Mouse (Mus musculus): Measurements from ENCODE around the gene Tmem52.
"Not testable (repeated sequence)": the region's sequence is repeated elsewhere in the genome, so short reads cannot be mapped to it uniquely, and the experiment has no call there.

Gene Tmem52

DNA sequence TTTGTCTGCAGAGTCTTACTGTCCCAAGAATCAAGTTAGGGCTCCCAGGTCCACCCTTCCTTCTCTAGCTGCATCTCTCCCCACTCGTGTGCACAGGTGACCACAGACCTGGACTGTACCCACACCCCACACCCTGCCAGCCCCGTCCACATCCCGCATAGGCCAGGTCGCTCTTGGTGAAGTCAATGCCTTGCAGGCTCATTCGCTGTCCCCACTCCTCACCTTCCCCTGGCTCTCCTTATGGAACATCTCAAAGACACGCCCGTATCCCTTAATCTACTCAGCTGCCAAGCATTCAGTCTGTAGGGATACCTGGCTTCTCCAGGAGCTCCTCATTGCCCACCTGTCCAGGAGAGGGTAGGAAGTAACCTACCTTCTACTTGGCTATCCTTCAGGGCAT lies 2.5 kb downstream of the Tmem52 start:
- intact Hi-C loops (cut with DNase I) = no loop called here

DNA sequence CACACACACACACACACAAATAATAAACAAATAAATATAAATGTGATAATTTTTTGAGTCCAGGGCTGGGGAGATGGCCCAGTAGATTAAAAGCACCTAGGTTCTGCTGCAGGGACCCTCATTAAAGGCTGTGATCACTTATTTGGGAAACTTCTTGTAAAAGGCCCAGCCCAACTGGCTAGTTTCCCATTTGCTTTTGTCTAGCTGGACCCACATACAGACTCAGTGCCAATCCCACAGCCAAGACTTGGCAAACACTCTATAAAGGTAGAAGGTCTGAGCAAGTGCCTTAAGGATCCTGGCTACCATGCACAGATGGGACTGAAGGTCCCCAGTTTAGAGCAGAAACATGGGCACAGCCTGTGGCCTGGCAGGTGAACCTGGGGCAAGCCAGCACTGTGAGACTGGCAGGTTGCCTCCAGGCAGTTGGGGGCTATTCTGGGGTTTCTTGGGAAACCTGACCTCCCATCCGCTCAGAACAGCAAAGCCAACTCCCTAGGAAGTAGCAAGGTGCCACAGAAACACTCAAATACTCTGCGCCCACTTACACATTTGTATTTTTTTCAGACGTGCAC lies 3.9 kb downstream of the Tmem52 start:
- intact Hi-C loops (cut with DNase I) = no loop called here

DNA sequence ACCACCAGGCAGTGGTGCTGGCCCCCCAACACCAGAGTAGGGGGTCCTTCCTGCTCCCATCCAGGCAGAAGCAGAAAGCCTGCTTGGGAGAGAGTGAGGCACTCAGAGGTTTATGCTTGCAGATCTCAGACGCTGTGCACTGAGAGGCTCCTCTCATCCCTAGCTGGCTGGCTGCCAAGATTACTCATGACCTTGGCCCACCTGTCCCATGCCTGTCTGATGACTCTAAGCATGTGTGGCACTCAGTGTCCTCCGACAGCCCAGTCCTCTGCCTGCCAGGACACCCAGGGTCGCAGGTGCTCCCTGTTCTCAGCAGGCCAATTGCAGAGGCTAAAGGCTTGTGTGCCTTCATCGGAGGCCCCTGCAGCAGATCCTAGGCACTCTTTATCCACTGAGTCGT lies 4.4 kb downstream of the Tmem52 start:
- intact Hi-C loops (cut with DNase I) = no loop called here

DNA sequence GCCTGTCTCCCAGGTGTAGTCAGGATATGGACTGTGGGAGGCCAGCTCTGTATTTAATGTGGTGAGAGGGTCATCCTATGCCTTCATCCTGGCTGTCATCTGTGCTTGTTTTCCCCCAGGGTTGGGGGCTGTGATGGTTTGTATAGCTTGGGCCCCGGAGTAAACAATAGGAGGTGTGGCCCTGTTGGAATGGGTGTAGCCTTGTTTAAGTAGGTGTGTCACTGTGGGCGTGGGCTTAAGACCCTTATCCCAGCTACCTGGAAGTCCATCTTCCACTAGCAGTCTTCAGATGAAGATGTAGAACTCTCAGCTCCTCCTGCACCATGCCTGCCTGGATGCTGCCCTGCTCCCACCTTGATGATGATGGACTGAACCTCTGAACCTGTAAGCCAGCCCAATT lies 4.9 kb downstream of the Tmem52 start:
- intact Hi-C loops (cut with DNase I) = not testable (repeated sequence)

- intact Hi-C loops (cut with DNase I) = loop anchor here (2.0 to 10.0 kb wide), 2 partner anchors 87 to 213 kb away; partner anchors contain the start of gene Fndc10
These were observed 12.6 kb downstream of the Tmem52 start for GRCm38 (mm10) chr4:155481381-155482124.

- intact Hi-C loops (cut with DNase I) = loop anchor here (10.0 kb wide), 1 partner anchor 213 kb away; the partner anchor contains the start of gene Fndc10
These were observed 13.2 kb downstream of the Tmem52 start for GRCm38 (mm10) chr4:155482125-155482480.

DNA sequence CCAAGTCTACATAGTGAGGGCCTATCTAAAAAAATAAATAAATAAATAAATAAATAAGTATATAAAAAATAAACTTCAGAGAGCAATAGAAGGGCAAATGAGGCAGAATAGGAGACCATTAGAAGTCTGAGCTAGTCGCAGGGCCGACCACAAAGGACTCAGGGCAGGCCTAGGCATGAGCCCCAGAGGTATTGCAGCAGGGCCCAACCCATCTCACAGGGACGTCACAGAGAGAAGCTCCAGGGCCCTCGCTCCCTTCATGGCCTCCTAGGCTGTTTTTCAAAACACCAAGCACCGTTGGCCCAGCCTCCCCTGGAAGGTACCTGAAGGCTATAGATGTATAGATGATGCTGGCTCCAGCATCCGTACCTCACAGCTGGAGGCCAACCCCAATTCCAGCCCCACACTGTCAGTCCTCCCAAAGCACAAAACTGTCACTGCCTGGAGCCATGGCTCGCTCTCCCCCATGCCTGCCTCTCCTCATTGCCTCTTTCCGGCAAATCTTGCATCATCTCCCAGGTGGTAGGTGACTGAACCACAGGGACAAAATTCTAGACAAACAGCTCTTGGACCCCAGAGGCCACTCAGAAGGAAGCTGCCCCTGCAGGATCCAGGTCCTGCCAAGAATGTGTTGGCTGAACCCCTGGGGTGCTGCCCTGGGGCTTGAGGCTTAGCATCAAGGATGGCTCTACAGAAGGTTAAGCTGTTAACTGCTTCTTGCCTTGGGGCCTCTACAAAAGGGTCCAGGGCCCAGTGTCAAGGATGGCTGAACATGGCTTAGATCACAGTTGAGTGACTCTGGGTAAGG lies 14.0 kb downstream of the Tmem52 start:
- intact Hi-C loops (cut with DNase I) = loop anchor here (10.0 kb wide), 1 partner anchor 212 kb away; the partner anchor contains the start of gene Fndc10

GRCm38 (mm10) chr4:155485521-155485920 lies 16.6 kb downstream of the Tmem52 start:
- intact Hi-C loops (cut with DNase I) = loop anchor here (10.0 kb wide), 1 partner anchor 209 kb away; the partner anchor contains the start of gene Fndc10

DNA sequence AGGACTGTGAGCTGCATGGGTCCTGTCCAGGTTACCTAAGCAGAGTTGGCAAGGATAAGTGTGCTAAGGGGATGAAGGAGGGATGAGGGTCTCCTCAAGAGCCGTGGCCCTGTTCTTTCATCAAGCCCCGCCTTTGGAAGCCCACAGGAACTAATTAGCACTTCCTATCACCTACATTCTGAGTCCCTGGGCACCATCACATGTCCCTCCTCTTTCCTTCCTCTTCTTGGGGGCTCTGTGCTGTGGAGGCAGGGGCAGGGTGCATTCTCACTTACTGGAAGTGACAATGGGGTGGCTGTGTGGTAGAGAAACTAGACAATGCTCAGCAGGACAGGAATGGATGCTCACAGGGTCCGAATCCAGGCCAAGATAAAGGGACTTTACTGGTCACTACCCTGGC lies 18.8 kb downstream of the Tmem52 start:
- intact Hi-C loops (cut with DNase I) = loop anchor here (10.0 kb wide), 1 partner anchor 207 kb away; the partner anchor contains the start of gene Fndc10

DNA sequence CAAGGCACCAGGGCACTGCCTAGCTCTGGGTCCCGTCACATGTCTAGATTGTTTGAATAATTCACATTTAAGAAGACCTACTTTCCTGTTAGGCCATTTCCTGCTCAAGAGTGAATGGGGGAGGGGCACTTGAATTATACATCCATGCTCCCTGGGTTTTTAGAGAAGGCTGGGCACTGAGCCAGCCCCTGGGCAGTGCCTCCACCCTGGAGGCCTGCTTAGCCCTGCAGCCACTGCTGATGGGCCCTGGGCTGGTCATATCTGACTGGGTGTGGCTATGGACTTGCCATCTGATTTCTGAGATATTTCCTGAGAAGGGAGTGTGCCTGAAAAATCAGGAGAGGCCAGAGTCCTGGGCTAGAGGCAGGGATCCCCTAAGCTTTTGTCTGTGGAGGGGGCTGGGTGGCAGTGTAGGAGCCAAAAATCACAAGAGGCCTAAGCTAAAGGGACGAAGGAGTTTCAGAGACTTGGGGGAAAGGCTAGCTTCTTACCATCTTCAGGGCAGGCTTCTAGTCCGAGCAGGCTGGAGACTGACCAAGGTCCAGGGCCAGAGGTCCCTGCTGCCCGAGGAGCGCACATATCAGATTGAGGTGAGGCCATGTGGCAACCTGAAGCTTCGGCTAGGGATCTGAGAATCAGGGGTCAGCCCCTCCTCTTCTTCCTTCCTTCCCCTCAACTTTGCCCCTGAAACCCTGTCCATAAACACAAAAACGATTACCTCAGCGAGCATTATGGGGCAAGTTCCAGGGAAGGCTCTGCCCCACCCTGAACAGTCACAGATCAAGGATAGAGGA lies 19.5 kb downstream of the Tmem52 start:
- intact Hi-C loops (cut with DNase I) = loop anchor here (10.0 kb wide), 1 partner anchor 206 kb away; the partner anchor contains the start of gene Fndc10

- intact Hi-C loops (cut with DNase I) = loop anchor here (10.0 kb wide), 1 partner anchor 205 kb away; the partner anchor contains the start of gene Fndc10
These were observed 20.4 kb downstream of the Tmem52 start for GRCm38 (mm10) chr4:155489101-155489970.

DNA sequence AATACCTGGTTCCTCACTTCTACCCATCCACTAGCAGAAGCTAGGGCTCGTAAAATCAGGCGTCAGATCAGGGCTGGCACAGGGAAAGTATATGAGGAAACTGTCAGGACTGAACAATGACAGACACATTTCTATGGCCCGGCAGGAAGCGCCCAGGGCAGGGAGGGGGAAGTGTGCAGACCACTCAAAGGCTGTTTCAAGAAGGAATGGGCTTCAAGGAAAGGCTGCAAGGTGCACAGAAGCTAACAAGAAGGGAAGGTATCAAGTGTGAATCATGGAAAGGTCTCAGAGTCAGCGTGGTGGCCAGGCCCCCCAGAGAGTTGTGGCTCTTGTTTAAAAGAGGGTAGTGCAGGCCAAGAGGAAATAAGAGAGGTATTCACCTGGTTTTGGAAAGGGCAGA lies 21.5 kb downstream of the Tmem52 start:
- intact Hi-C loops (cut with DNase I) = no loop called here

DNA sequence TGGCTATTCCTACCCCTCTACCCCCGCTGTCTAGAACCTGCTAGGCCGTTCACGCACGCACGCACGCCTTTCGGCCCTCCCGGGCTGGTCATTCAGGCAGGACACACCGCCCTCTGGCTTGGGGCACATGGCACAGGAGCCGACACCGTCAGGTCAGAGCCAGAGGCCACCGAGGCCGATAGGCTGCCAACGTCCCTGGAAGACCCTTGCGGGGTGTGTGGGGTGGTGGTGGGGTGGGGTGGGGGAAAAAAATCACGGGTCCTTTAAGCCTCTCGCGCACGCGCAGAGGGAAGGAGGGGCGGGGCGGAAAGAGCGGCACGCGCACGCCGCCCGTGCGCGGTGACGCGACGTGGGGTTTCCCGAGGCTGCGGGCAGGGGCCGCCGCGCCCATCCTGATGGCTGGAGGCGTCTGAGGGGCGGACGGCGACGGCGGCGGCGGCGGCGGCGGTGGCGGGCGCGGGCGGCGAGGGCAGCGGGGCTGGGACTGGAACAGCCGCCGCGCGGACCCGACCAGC lies 22.1 kb downstream of the Tmem52 start, which contains the start of gene Gnb1:
TSS of gene Gnb1 (plus strand) at position 372 of the 515 bp plus-strand sequence.
- intact Hi-C loops (cut with DNase I) = no loop called here

- intact Hi-C loops (cut with DNase I) = no loop called here
These were observed 22.7 kb downstream of the Tmem52 start for GRCm38 (mm10) chr4:155491529-155492130.

DNA sequence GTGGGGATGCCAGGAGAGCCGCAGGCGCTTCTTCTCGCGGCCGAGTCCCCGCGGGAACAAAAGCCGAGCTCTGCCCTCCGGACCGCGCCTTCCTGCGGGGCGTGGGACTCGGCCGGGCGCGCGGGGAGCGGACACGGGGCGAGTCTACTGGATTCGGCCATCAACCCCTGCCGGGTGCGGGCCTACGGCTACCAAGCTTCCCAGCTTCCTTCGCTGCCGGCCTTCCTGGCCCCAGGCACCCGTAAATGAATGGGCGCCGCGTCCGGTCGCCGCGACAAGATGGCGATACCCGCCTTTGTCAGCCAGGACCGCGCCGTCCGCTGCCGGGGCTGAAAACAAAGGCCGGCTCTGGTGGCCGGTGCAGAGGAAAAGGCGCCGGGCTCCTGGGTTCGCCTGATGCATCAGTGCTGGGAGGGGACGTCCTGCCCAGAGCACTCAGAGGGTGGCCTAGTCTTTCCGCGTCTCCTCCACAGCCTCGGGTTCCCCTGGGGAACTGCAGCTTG lies 23.3 kb downstream of the Tmem52 start:
- intact Hi-C loops (cut with DNase I) = no loop called here

DNA sequence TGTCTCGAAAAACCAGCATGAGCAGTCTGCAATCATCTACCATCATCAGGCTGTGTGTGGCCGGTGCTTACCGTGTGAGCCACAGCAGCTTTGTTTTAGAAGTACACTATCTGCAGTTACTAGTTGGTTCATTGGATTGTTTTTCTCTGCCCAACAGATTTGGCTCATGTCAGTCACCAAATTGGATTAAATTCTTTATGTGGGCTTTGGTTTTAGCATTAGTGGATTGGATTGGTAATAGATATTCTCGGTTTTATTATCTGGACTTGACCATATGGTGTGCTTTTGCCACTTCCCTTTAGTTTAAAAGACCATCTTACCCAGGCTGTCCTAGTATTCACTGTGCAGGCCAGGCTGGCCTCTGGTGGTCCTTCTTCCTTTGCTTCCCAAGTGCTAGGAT lies 26.0 kb downstream of the Tmem52 start:
- intact Hi-C loops (cut with DNase I) = loop anchor here (5.0 kb wide), 1 partner anchor 52 kb away; no protein-coding TSS in a partner anchor

DNA sequence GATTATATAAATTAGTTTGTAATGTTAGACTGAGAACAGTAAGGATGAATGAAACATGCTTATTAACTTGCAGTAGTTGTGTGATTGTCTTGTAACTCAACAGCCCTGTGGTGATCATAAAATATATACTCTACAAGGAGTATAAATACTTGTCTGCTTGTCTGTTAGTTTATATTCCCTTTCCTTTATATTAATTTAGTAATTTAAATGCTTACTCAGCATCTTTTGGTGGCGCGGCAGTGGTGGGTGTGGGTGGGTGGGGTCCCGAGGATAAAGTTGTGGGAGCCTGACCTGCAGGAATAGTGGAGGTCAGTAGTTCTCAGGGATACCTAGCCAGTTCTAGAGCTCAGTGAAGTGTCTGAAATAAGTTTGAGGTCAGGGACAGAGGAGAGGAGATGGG lies 29.0 kb downstream of the Tmem52 start:
- intact Hi-C loops (cut with DNase I) = loop anchor here (5.0 kb wide), 1 partner anchor 49 kb away; no protein-coding TSS in a partner anchor

DNA sequence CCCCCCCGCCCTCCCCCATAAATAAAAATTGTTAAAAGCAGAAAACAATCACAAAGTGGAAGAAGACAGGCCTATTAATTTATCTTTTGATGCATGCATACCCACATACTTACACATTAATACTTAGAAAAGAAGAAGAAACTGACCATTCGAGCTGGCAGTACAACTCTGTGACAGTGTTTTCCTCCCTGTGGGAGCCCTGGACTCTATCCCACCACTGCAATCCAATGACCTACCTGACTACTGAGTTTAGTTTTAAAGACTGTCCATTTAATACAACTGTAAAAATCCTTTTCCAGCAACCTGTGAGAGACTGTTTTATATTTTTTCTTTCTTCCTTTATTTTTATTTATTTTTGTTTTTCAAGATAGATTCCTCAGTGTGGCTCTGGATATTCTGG lies 32.2 kb downstream of the Tmem52 start:
- intact Hi-C loops (cut with DNase I) = no loop called here

DNA sequence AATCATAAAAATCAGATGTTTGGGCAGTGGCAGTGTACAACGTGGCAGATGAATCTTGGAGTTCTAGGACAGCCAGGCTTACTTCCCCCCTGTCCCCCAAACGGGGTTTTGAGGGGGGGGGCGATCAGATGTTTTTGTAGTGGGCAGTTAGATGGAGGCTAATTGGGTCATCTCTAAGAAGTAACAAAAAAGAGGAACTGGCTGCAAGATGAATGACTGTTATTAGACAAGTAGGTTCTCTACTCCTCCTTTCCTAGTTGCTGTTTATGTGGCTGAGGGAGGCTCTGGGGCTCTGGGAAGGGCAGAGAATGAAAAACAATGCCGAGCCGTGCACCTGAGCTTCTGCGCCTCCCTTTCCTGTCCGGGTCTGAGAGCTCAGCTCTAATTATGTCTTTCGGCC lies 36.2 kb downstream of the Tmem52 start:
- intact Hi-C loops (cut with DNase I) = no loop called here
